Mouse (Mus musculus) kidney, adult 18-20 months (tissue): Measurements from ENCODE around the gene Eva1a.
A peak's percentile ranks its signal among the peaks of the same experiment; 100 is the strongest.

Experiments used
- DNase-seq: peaks from one replicate; pipeline ENCODE4 v3.0.0; 2021

Eva1a gene

DNA sequence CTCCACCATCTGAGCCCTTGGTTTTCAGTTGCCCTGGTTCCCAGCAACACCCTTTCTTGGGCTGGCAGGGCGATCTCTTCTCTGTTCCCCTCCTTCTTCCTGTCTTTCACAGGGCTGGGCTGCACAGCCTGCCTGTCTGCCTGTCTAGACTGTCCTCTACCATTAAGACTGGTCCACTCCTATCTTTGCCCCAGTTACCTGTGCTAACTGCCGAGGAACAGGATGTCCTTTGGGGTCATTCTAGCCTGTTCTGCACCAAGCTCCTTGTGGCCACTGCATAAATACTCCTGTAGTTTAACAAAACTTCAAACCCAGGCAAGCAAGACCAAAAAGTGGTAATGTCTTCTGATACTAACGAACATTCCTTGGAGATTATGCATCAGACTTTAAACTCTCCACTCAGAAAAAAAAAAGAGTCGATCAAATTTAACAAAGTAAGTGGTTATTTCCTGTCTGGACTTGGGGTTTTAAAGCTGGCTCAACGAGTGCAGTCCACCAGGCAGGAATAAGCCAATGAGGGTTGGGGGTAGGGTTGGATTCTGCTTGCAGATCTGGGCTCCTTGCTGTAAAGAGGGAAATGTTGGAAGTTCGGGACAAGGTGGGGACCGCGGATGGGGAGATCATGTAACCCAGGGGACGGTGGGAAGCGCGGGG is at the start of gene Eva1a:
TSS of gene Eva1a (plus strand) at position 210 of the 654 bp plus-strand sequence.
- DNase-seq: no peak

DNA sequence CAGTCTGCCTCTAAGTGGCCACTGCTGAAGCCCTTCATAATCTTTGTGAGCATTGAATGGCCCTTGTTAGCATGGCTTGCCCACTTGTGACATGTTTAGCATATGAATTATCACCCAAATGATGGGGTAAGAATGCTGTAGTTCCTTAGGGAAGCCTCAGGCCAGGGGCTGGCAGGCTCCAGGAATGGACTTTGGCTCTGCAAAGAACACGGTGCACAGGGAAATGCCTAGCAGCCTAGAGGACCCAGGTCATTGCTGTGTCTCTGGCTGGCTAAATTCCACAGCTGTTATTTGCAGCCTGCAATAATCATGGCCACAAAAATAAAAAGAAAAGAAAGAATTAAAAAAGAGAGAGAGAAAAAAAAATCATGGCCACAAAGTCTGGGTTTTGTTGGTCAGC is 28.5 kb upstream of the Eva1a start:
- DNase-seq: peak; percentile 72

DNA sequence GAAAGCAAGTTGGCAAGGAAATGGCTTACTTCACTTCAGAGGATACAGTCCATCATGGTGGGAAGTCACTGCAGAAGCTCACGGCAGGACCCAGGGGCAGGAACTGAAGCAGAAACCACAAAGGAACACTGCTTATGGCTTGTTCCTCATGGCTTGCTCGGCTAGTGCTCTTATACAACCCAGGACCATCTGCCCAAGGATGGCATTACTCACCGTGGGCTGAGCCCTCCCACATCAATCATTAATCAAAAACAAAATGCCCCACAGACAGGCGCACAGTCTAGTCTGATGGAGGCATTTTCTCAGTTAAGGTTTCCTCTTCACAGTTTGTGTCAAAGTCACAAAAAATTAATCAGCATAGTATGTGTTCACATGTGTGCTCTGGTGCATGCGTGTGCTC is 19.8 kb upstream of the Eva1a start:
- DNase-seq: peak; percentile 38

DNA sequence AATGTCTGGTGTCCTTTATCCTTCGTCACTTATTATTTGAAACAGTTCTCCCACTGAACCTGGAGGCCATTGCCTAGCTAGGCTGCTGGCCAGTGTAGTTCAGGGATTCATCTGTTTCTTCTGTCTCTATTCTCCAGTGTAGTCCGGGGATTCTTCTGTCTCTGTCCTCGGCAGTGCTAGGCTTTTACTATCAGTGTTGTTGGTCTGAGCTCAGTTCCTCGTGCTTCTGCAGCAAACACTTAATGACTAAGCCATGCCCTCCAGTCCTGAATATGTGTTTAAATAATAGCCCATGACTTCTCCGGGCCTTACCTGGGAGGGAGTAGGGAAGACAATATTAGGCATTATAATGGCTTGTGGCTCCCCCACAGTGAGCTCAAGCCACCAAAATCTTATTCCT is 19.3 kb upstream of the Eva1a start:
- peak; percentile 6 for DNase-seq

DNA sequence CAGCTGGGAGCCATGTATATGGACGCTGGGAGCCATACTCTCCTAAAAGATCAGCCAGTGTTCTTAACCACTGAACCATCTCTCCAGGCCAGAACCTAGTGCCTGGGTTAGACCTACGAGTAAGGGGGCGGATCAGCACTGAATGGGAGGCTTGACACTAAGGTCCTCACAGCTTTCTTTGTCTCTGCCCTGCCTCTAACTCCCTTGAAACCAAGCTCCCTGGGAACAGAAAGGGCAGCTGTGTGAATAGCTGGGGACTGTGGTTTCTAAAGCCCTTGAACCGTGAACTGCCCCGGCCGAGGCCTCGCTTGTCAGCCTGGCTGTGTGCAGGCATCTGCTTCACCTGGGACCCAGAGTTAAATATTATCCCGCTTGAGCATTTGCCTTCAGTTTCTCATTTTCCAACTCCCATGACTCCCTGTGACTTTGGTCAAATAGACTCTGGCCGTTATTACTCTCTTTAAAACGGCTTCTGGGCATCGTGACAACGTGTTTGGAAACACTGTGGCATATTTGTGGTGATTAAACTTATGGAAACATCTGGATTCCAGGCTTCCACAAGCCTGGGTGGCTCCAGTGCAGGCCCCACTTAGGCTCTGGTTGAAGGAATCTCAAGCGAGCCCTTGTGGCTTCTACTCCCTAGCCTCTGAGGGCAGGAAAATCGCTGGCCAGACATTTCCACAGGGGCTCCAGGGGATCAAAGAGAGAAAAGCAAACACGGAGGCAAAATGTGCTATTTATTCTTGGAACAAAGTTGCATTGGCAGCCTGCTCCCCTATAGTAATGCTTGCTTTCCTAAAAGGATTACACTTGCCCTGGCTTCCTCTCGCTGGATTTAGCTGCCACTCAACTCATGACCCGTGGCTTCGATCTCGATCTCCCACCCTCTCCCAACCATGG is 11.0 kb upstream of the Eva1a start:
- peak; percentile 82 for DNase-seq

DNA sequence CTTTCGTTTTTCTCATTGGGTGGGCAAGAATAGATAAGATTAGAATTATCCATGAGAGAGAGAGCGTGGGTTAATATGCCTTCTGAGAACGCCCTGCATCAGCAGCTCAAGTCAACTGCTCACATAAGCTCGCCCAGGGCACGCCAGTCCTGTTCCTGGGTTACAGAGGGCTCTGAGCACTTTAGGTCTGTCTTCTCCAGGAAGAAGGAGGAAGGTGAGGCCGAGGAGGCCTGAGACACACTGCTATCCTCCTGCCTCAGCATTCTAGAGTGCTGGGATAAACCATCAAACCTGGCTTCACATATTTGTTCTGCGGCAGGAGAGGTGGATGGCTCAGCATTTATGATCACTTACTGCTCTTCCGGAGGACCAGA is 10.3 kb upstream of the Eva1a start:
- no peak for DNase-seq

DNA sequence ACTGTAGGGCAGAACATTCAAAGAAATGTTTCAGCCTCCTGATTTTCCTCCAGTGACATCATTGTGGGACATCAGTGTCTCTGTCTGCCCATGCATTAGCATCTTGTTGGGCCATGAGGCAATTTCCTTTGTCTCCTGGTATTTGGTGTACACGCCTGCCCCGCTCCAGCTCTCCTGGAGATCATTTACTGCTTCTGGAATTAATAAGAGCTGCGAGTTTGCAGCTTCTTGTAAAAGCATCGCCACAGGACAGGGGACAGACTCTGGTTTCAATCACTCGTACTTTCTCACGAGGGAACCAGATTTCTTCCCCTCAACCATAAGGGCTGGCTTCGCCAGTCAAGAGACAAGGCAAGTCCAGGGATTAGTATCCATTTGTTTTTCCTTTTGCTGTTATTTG is 3.6 kb upstream of the Eva1a start:
- DNase-seq: no peak

DNA sequence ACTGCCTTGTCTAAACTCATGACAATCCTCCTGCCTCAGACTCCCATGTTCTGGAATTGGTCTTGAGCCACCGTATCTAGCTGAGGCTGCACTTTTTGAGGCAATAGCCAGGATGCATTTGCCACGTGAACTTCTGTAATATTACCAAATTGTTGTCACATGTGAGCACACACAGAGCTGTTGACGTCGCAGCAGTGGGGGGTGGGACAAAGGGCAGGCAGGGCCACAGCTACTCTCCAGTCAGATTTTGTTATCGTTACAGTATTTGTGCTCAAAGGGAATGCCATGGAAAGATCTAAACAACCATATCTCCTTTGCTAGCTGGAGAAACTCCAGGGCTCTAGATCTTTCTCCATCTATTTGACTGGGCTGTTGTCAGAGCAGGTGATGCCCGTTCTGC is 1.6 kb upstream of the Eva1a start:
- DNase-seq: no peak

DNA sequence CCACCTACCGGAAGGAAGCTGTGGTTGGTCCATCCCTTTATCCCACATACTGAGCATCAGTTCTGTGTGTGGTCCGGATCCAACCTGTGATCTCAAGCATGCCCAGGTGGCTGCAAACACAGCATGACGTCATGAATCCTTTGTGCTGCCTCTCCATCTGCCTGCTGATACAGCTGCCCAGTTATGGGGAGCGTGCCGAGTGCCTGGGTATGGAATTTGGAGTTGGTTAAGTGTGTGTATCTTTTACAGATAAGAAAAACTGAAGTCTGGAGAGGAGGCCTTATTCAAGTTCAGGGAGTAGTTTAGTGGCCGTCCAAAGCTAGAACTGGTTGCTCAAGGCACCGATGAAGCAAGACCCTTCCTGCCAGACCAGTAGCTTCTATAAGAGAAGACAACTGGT is 875 bp upstream of the Eva1a start:
- no peak for DNase-seq

DNA sequence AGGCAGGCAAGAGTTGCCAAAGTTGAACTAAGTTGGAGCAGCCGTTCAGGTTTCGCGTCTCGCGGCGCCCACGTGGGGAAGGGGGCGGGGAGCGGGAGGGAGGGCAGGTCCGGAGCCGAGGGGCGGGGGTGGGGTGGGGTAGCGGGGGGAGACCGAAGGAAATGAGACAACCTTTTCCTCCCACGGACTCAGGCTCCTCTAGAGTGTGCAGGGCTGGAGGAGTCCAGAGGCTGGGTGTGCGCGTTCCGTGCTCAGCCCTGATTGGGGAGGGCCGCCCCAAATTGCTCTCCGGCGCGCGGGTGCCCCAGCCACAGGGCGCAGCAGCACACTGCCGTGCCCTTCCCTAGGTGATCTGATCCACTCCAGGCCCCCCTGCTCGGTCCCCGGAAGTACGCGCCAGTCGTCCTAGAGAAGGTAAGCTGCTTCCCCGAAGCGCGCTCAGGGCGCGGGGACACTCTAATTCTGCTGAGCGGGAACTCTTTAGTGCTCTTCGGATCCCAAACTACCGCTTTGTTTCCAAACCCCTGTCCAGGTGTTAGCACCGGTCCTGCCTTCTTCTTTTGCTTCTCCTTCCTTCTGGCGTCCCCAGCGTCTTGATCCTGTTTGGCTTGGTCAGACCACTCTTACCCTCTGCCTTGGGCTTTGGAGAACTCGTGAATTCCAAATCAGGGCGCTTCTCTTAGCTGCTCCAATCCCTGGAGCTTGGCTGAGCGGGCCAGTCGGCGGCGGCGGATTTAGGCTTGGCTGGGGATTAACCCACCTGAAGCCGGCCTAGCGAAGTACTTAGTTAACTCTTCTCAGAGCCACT is 849 bp downstream of the Eva1a start:
- peak; percentile 84 for DNase-seq

DNA sequence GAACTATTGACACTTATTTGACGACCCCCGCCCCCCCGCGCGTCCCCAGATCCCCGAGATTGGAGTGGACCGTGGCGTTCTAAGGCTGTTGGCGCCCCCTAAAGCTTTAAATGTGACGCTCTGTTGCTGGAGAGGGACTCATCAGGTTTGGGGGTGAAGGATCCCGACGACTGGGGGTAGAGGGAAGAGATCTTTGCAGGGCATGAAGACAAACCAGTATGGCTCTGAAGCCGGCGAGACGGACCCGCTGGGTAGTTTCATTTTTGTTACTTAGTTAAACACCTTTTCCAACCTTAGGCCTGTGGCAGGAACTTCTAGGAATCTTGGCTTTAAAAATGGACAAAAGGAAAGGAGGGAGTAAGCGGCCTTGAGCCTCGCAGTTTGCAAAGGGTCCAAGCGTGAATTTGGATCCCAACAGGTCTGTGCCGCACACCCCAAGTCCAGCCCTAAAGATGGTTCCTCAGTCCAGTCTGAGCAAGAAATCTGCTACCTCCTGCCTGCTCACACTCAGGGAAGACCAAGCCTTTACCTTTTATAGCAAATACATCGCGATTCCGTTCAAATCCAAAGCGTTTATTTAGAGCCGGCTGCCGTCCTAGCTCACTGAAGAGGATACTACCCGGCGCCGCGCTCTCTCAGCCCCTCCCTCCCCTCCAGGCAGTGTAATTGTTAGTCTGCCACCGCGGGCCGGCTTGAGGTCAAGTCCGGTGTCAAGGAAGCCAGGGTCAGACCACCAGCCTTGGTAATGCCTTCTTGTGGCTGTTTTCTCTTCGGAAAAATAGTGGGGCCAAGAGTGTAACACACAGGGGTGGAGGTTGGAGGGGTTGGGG is 1.7 kb downstream of the Eva1a start:
- DNase-seq: peak; percentile 70

DNA sequence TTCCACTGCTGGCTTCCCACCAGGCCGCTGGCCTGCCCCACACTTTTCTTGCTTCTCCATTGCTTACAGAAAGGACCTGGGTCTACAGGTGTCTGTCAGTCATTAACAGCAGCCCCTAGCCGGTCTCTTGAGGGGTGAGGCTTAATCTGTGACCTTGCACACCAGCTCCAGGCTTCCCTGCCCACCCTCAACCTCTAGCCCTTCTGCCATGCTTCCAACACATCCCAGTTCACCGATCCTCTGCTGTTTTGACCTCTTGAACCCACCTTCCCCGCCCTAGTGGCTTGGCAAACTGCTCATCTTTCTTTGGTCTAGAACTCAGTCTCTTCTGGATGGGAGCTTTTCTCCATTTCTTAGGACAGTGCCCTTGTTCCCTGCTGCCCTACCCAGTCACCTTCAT is 2.8 kb downstream of the Eva1a start:
- peak; percentile 71 for DNase-seq

DNA sequence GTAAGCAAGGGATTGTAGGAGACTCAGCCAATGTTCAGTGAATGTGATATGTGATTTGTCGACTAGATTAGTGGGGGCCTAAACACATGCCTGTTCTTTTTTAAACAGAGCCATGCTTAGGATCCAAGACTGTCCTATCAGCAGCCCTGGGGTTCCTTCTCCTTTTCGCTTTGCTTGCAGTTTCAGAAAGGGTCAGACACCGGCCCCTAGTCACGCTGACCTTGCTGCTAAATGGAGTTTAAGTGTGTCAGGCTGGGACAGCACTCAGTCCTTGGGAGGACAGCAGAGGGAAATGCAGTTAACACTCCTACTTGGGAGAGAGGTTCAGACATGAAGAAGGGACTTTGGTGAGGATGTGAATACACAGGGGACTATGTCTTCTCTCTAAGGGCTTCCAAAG is 3.7 kb downstream of the Eva1a start:
- DNase-seq: no peak

DNA sequence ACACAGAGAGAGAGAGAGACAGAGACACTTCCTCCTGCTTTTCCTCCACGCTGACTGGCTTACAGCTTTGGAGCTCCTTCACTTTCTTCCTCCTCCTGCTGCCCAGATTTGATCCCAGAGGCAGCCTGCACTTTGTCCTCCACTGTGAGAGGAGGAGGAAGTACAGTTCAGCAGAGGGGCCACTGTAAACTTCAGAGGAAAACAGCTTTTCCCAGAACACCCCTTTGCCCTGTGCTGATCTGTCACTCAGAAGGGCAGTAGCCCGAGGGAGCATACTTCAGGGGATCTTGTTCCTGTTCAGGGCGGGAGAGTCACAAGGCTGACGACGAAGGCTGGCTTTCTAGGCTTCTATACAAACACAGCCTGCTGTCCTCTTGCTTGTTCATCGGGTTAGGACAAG is 7.1 kb downstream of the Eva1a start:
- DNase-seq: peak; percentile 62

DNA sequence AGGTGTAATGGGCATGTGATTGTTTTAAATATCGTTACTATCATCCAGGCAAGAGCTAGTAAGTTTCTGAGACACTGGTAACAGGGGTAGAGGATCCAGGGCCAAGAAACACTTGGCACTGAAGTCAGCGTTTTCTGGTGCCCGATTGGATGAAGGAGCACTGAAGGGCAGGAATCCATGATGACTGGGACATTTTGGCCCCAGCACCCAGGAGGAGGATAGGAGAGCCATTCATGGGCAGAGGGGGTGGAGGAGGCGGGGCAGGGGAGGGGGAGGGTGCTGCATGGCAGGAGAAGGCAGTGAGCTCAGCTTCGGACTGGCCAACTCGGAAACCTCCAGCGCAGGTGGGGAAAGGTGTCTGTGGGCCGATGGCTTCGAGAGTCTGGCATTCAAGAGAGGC is 9.4 kb downstream of the Eva1a start:
- peak; percentile 66 for DNase-seq

DNA sequence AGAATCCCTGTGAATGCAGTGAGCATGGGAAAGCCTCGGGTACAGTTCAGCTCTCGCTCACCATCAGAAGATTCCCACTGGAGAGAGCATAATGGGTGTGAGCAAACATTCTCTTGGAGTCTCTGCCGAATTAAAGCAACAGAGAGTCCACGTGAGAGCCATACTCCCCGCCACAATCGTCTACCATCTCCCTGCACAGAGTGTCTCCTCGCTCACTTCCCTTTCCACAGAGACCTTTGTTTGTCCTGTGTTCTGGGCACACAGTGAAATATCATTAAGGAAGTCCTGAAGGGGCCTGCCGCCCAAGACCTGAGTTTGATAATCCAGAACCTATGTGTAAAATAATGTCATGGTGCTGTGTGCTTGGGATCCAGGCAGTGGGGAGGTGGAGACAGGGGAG is 10.7 kb downstream of the Eva1a start:
- DNase-seq: no peak

DNA sequence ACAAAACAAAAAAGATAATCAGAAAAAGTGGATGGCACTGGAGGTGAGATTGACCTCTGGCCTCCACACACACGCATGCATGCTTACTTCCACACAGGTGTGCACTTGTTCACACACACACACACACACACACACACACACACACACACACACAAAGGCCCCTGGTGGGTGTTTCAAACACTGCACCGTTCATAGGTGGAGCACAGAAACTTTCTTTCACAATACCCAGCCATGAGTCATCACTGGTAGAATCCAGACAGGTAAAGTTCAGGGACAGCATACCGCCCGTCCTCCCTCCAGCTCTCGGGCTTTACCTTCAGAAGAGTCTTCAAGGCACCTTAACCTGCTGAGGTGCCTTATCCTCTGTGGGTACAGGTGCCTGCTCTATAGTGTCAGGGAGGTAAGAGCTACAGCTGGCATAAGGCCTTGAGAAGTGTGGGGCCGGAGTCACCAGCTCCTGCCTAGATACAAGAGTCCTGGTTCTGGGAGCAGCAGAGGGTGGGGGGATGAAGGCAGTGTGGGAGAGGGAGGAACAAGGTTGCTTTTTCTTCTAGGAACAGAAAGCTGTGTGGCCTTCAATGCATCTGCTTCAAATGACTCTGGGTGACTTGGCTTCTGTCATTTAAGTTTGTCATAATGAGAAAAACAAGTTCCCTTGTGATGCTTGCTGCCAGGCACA is 11.3 kb downstream of the Eva1a start:
- DNase-seq: no peak

DNA sequence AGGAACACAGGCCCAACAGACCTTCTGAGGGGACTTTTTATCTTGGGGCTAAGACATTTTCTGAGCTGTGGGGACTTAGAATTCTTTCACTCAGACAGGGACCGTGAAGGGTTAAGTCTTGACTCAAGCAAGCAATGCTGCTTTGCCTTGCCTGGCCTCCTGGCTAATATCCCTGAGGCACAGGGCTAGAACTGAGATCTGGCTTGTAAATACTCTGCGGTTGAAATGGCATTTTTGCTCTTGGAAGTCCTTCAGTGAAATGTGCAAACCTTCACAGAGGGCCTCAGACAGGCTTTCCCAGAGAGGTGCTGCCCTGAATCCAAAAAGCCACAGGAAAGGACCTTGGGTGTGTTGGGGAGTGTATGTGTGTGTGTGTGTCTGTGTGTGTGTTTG is 11.9 kb downstream of the Eva1a start:
- no peak for DNase-seq

DNA sequence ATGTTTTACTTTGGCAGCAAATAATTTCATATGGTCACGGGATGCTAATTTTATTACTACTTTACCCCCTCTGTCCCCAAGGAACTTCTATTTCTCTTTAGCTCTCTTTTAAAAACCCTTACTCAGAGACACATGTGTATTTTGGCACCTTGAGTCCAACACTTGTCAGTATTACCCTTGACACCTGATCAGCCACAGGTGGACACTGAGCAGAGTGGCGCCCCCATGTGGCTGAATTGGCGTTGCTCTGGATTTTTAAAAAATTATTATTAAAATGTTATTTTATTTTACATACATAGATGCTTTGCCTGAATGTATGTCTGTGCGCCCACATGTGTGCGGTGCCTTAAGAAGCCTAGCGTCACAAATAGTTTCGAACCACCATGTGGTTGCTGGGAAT is 14.0 kb downstream of the Eva1a start:
- no peak for DNase-seq

DNA sequence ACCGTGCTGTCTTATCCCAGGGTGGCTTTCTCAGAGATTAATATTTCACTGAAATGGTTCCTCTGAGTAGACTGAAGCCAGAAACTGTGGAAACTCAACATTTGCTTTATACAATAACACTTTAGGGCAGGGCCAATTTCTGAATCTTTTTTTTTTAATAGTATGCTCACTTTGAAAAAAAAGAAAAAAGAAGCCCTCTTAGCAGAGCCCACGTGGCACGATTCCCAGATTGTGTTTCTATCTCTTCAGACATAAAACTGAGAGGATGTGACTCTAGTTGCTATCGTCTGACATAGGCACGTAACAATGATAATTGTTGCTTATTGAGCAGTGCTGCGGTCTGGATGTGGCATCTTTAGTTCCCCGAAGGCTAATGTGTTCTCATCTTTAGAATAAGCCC is 19.1 kb downstream of the Eva1a start:
- no peak for DNase-seq

DNA sequence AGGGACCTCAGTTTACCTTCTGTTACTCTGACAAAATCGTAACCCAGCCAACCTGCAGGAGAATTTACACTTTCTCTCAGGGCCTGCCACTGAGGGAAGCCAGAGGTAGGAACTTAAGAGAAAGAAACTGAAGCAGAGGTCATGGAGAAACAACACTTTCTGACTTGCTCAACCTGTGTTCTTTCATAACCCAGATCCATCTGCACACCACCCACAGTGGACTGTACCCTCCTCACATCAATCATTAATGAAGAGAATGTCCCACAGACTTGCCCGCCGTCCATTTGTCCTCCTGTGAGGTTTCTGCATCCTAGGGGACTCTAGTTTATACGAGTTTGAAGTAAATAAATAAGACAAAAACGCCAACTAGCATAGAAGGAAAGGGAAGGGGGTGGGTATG is 24.4 kb downstream of the Eva1a start:
- DNase-seq: no peak

DNA sequence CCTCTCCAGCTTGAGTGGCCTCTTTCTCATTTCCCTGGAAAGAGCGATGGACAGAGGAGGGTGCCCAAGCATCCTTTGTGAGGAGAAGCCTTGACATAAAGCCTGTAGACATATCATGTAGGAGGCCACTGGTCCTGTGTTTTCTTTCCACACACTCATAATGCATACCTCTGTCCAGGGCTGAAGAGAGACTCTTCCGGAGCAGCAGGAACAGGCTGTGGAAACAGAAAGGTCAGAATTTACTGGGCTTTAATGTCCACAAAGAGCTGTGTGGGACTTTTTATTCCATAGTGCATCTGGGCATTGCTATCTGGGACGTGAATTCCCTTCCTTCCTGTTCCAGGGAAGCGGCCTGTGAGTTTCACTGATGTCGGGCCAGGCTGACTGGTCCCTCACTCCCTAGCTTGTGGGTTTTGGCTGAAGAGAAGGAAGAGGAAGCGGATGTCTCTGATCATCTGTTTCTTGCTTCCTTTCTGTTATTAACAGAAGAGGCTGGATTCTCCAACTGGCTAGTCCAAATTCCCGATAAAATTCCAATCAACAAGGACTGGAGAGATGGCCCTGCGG is 25.8 kb downstream of the Eva1a start:
- DNase-seq: no peak
